Mouse (Mus musculus) MEL (cell line): ENCODE results near the gene Gpx3. TPM values are rescaled to one million over a fixed set of nuclear protein-coding genes. Genes with fewer than 3 reads are reported as not detected.
A peak's percentile ranks its signal among the peaks of the same experiment; 100 is the strongest.

Source experiments
- DNase-seq: peaks from one replicate; pipeline ENCODE4 v3.0.0; 2011; ENCODE audit warnings: low read depth, low spot score
- H3K27ac ChIP-seq: 2 replicates; pipeline ENCODE4 v1.5.1; 2012; ENCODE audit warnings: low read depth, mild to moderate bottlenecking, control low read depth, low read length, moderate library complexity; ENCODE audit not compliant: control insufficient read depth
- H3K27me3 ChIP-seq, 2 experiments: fragments of 150-350 bp in 1 of 2; sonication (generic) in 1 of 2; 2 replicates each; pipeline ENCODE4 v1.6.1; 2012; ENCODE audit warnings: low read length in 2 of 2, mild to moderate bottlenecking in 2 of 2, improper control_type of control experiment in 1 of 2, moderate library complexity in 1 of 2; ENCODE audit not compliant: insufficient read depth in 2 of 2, control insufficient read depth in 1 of 2
- H3K36me3 ChIP-seq, 2 experiments: 2 replicates each; pipeline ENCODE4 v1.6.1; 2012 to 2014; ENCODE audit warnings: low read length in 2 of 2, improper control_type of control experiment in 1 of 2, inconsistent platforms in 1 of 2, mild to moderate bottlenecking in 1 of 2; ENCODE audit not compliant: insufficient read depth in 2 of 2, control insufficient read depth in 1 of 2
- H3K4me1 ChIP-seq, 2 experiments: fragments of 150-350 bp in 1 of 2; sonication (generic) in 1 of 2; 2 replicates each; pipeline ENCODE4 v1.6.1; 2012; ENCODE audit warnings: low read length in 2 of 2, improper control_type of control experiment in 1 of 2, mild to moderate bottlenecking in 1 of 2; ENCODE audit not compliant: insufficient read depth in 2 of 2, control insufficient read depth in 1 of 2
- H3K4me3 ChIP-seq, 2 experiments: fragments of 150-350 bp in 1 of 2; sonication (generic) in 1 of 2; 2 replicates each; pipeline ENCODE4 v1.5.1; 2012; ENCODE audit warnings: low read depth in 2 of 2, low read length in 2 of 2, mild to moderate bottlenecking in 2 of 2, moderate library complexity in 2 of 2, control low read depth in 1 of 2, improper control_type of control experiment in 1 of 2; ENCODE audit not compliant: control insufficient read depth in 1 of 2, insufficient read depth in 1 of 2
- H3K79me2 ChIP-seq: 2 replicates; pipeline ENCODE4 v1.6.1; 2012; ENCODE audit warnings: mild to moderate bottlenecking, low read length, moderate library complexity; ENCODE audit not compliant: control insufficient read depth, poor library complexity, insufficient read depth
- H3K9ac ChIP-seq: 2 replicates; pipeline ENCODE4 v1.6.1; 2012; ENCODE audit warnings: low read depth, mild to moderate bottlenecking, control low read depth, low read length, moderate library complexity; ENCODE audit not compliant: control insufficient read depth, poor library complexity, severe bottlenecking
- H3K9me3 ChIP-seq: fragments of 150-350 bp; sonication (generic); replicated peaks from 2 replicates; pipeline ENCODE4 v1.6.1; 2012; ENCODE audit warnings: mild to moderate bottlenecking, low read length, improper control_type of control experiment, moderate library complexity; ENCODE audit not compliant: insufficient read depth
- CHD1 ChIP-seq: IDR thresholded peaks from 2 replicates; pipeline ENCODE4 v1.6.1; 2012; ENCODE audit warnings: low read depth, mild to moderate bottlenecking, inconsistent platforms, low read length, improper control_type of control experiment
- CTCF ChIP-seq, 3 experiments: IDR thresholded peaks in 2 of 3; conservative IDR thresholded peaks in 1 of 3; 2 replicates each; pipeline ENCODE4 v1.5.1; 2011 to 2012; ENCODE audit warnings: low read length in 3 of 3, low read depth in 2 of 3, mild to moderate bottlenecking in 2 of 3, improper control_type of control experiment in 1 of 3, inconsistent platforms in 1 of 3, mixed read lengths in 1 of 3, moderate library complexity in 1 of 3; ENCODE audit not compliant: control insufficient read depth in 1 of 3, insufficient read depth in 1 of 3, poor library complexity in 1 of 3, severe bottlenecking in 1 of 3
- ELF1 ChIP-seq: IDR thresholded peaks from 2 replicates; pipeline ENCODE4 v1.6.1; 2014; ENCODE audit warnings: low read depth, mild to moderate bottlenecking, inconsistent platforms, low read length, improper control_type of control experiment, moderate library complexity
- GABPA ChIP-seq: IDR thresholded peaks from 2 replicates; pipeline ENCODE4 v1.6.1; 2012; ENCODE audit warnings: low read depth, mild to moderate bottlenecking, inconsistent platforms, low read length, improper control_type of control experiment, moderate library complexity
- GATA1 ChIP-seq: IDR thresholded peaks from 2 replicates; pipeline ENCODE4 v1.6.1; 2011; ENCODE audit warnings: low read depth, low read length, improper control_type of control experiment
- HCFC1 ChIP-seq: IDR thresholded peaks from 2 replicates; pipeline ENCODE4 v1.6.1; 2012; ENCODE audit warnings: low read depth, mild to moderate bottlenecking, inconsistent platforms, low read length, improper control_type of control experiment, moderate library complexity
- KAT2A ChIP-seq: conservative IDR thresholded peaks from 2 replicates; pipeline ENCODE4 v1.6.1; 2012; ENCODE audit warnings: low read depth, low read length, improper control_type of control experiment, inconsistent platforms
- MAFK ChIP-seq: IDR thresholded peaks from 2 replicates; pipeline ENCODE4 v1.6.1; 2011; ENCODE audit warnings: low read depth, mild to moderate bottlenecking, low read length, improper control_type of control experiment, borderline replicate concordance
- MAZ ChIP-seq: IDR thresholded peaks from 2 replicates; pipeline ENCODE4 v1.6.1; 2012; ENCODE audit warnings: low read depth, mild to moderate bottlenecking, inconsistent platforms, low read length, improper control_type of control experiment
- MEF2A ChIP-seq: IDR thresholded peaks from 2 replicates; pipeline ENCODE4 v1.6.1; 2014; ENCODE audit warnings: low read depth, mild to moderate bottlenecking, inconsistent platforms, low read length, improper control_type of control experiment; ENCODE audit not compliant: poor library complexity, insufficient replicate concordance, severe bottlenecking; ENCODE audit errors: extremely low read depth
- MXI1 ChIP-seq: IDR thresholded peaks from 2 replicates; pipeline ENCODE4 v1.6.1; 2011; ENCODE audit warnings: mild to moderate bottlenecking, low read depth, low read length, improper control_type of control experiment
- MYC ChIP-seq: IDR thresholded peaks from 2 replicates; pipeline ENCODE4 v1.6.1; 2011; ENCODE audit warnings: low read depth, mild to moderate bottlenecking, low read length, improper control_type of control experiment, moderate library complexity
- NELFE ChIP-seq: IDR thresholded peaks from 2 replicates; pipeline ENCODE4 v1.6.1; 2011; ENCODE audit warnings: low read depth, low read length, improper control_type of control experiment
- NRF1 ChIP-seq: IDR thresholded peaks from 2 replicates; pipeline ENCODE4 v1.6.1; 2014; ENCODE audit warnings: low read depth, mild to moderate bottlenecking, inconsistent platforms, low read length, improper control_type of control experiment, moderate library complexity; ENCODE audit not compliant: poor library complexity, insufficient read depth, severe bottlenecking
- POLR2A ChIP-seq, 2 experiments: IDR thresholded peaks; 2 replicates each; pipeline ENCODE4 v1.6.1; 2011 to 2012; ENCODE audit warnings: low read length in 2 of 2, mild to moderate bottlenecking in 2 of 2, control low read depth in 1 of 2, improper control_type of control experiment in 1 of 2, low read depth in 1 of 2, moderate library complexity in 1 of 2; ENCODE audit not compliant: control insufficient read depth in 1 of 2, insufficient read depth in 1 of 2, poor library complexity in 1 of 2
- POLR2AphosphoS2 ChIP-seq: IDR thresholded peaks from 2 replicates; pipeline ENCODE4 v1.6.1; 2011; ENCODE audit warnings: low read length, improper control_type of control experiment
- RAD21 ChIP-seq: IDR thresholded peaks from 2 replicates; pipeline ENCODE4 v1.6.1; 2011; ENCODE audit warnings: mild to moderate bottlenecking, low read depth, low read length, improper control_type of control experiment
- RCOR1 ChIP-seq: IDR thresholded peaks from 2 replicates; pipeline ENCODE4 v1.6.1; 2012; ENCODE audit warnings: low read depth, mild to moderate bottlenecking, inconsistent platforms, low read length, improper control_type of control experiment
- SIN3A ChIP-seq: IDR thresholded peaks from 2 replicates; pipeline ENCODE4 v1.6.1; 2012; ENCODE audit warnings: low read length, improper control_type of control experiment, inconsistent platforms
- SMC3 ChIP-seq: IDR thresholded peaks from 2 replicates; pipeline ENCODE4 v1.6.1; 2011; ENCODE audit warnings: low read depth, low read length, improper control_type of control experiment
- TAL1 ChIP-seq: IDR thresholded peaks from 2 replicates; pipeline ENCODE4 v1.6.1; 2012; ENCODE audit warnings: mild to moderate bottlenecking, inconsistent platforms, low read length, moderate library complexity, mixed read lengths
- TBP ChIP-seq: IDR thresholded peaks from 2 replicates; pipeline ENCODE4 v1.8.0; 2011; ENCODE audit warnings: low read depth, low read length, improper control_type of control experiment
- TCF12 ChIP-seq: IDR thresholded peaks from 2 replicates; pipeline ENCODE4 v1.6.1; 2014; ENCODE audit warnings: low read depth, mild to moderate bottlenecking, inconsistent platforms, low read length, improper control_type of control experiment, moderate library complexity
- UBTF ChIP-seq: IDR thresholded peaks from 2 replicates; pipeline ENCODE4 v1.6.1; 2012; ENCODE audit warnings: low read depth, mild to moderate bottlenecking, inconsistent platforms, low read length, improper control_type of control experiment, moderate library complexity, borderline replicate concordance; ENCODE audit not compliant: insufficient read depth
- USF1 ChIP-seq: IDR thresholded peaks from 2 replicates; pipeline ENCODE4 v1.6.1; 2014; ENCODE audit warnings: low read depth, mild to moderate bottlenecking, inconsistent platforms, low read length, improper control_type of control experiment, moderate library complexity
- ZKSCAN1 ChIP-seq: IDR thresholded peaks from 2 replicates; pipeline ENCODE4 v1.6.1; 2012; ENCODE audit warnings: low read depth, mild to moderate bottlenecking, inconsistent platforms, low read length, improper control_type of control experiment, moderate library complexity
- ZMIZ1 ChIP-seq: IDR thresholded peaks from 2 replicates; pipeline ENCODE4 v1.6.1; 2012; ENCODE audit warnings: low read depth, mild to moderate bottlenecking, inconsistent platforms, low read length, improper control_type of control experiment, moderate library complexity
- ZNF384 ChIP-seq: IDR thresholded peaks from 2 replicates; pipeline ENCODE4 v1.6.1; 2012; ENCODE audit warnings: low read depth, mild to moderate bottlenecking, inconsistent platforms, low read length, improper control_type of control experiment
- polyA plus RNA-seq, 2 experiments: library from polyadenylated mRNA; stranded (reverse) in 1 of 2; unstranded in 1 of 2; fragments of >175 nt in 1 of 2; fragments of >200 nt in 1 of 2; gene quantifications; 2 replicates each; pipeline versions ENCODE4 v1.2.1 to v1.2.4; 2012; ENCODE audit warnings: low replicate concordance in 2 of 2, low read depth in 1 of 2; ENCODE audit not compliant: insufficient read length in 2 of 2, insufficient read depth in 1 of 2, missing spikeins in 1 of 2
- total RNA-seq: library from RNA; depleted of rRNA; stranded (reverse); fragments of 300-350 nt; gene quantifications from 2 replicates; pipeline ENCODE4 v1.2.3, GENCODE M21; 2012

Gene Gpx3
- total and polyA plus RNA-seq, 3 experiments: 0.12 to 0.15 TPM; not detected in 1

- peak; percentile 77; the same call in 1 of the 2 replicates for TF ChIP-seq ZMIZ1
- no peak for TF ChIP-seq MEF2A
- peak; percentile 84 for TF ChIP-seq SIN3A
- TF ChIP-seq ELF1: peak; percentile 93
- TF ChIP-seq NELFE: peak; percentile 84
- TF ChIP-seq MXI1: no peak; the same call in 1 of the 2 replicates
- TF ChIP-seq MAFK: no peak
- TF ChIP-seq SMC3: 0 out of 2 replicates have a peak, but pooled peaks have one; percentile 14
- TF ChIP-seq TCF12: 0 out of 2 replicates have a peak, but pooled peaks have one; percentile 57
- TF ChIP-seq GABPA: no peak
- no peak for TF ChIP-seq ZNF384
- no peak for TF ChIP-seq RAD21
- no peak; the same call in 1 of the 2 replicates for TF ChIP-seq KAT2A
- TF ChIP-seq TAL1: no peak
- 0 out of 2 replicates have a peak, but pooled peaks have one; percentile 40 for TF ChIP-seq POLR2AphosphoS2
- TF ChIP-seq RCOR1: peak; percentile 37; the same call in 1 of the 2 replicates
- TF ChIP-seq UBTF: no peak
- peak; percentile 70 to 80 for TF ChIP-seq POLR2A (IDR thresholded peaks at IDR 0.05; ENCODE audit: control insufficient read depth in 1 of 2, insufficient read depth in 1 of 2, low read depth in 1 of 2, low read length in 2 of 2, poor library complexity in 1 of 2)
- no peak for TF ChIP-seq GATA1
- TF ChIP-seq MAZ: no peak; the same call in 1 of the 2 replicates
- TF ChIP-seq TBP: no peak
These were observed 53.7 kb downstream of the Gpx3 start (continued) for GRCm38 (mm10) chr11:54955735-54956480.

- H3K4me1 ChIP-seq: peaks cover 18 to 56% of the 10 kb centered on the region in 2 experiments
- H3K9me3 ChIP-seq: no peaks in the 10 kb centered on the region
- peaks cover 0 to 32% of the 10 kb centered on the region in 2 experiments; a peak in 2 of 4 replicates for H3K36me3 ChIP-seq
- H3K4me3 ChIP-seq: peak overlapping the region; percentile 89 to 98
- DNase-seq: peak; percentile 90
- peaks cover 13% of the 10 kb centered on the region for H3K79me2 ChIP-seq
- H3K27me3 ChIP-seq: no peaks in the 10 kb centered on the region
- H3K9ac ChIP-seq: peak overlapping the region; percentile 40
- H3K27ac ChIP-seq: peak overlapping the region; percentile 49
- TF ChIP-seq CHD1 (no peak), TAL1 (no peak), USF1 (no peak), ZKSCAN1 (no peak), TBP (peak; percentile 10), CTCF (IDR thresholded peaks at IDR 0.05 in 2 of 3, conservative IDR thresholded peaks at IDR 0.05 in 1 of 3; ENCODE audit: control insufficient read depth in 1 of 3, insufficient read depth in 1 of 3, low read depth in 2 of 3, low read length in 3 of 3, poor library complexity in 1 of 3, severe bottlenecking in 1 of 3) (no peak), NELFE (peak; percentile 43; the same call in 1 of the 2 replicates), ELF1 (peak; percentile 62; the same call in 1 of the 2 replicates), HCFC1 (peak; percentile 62; the same call in 1 of the 2 replicates), KAT2A (no peak), POLR2A (IDR thresholded peaks at IDR 0.05; ENCODE audit: control insufficient read depth in 1 of 2, insufficient read depth in 1 of 2, low read depth in 1 of 2, low read length in 2 of 2, poor library complexity in 1 of 2) (peak in 1 of 2 experiments; percentile 57; a peak in 2 of 4 replicates), UBTF (no peak), MYC (no peak), NRF1 (no peak)
These were observed 54.7 kb downstream of the Gpx3 start for GRCm38 (mm10) chr11:54956912-54957311.
